Mouse (Mus musculus) brain, embryonic 14.5 days (tissue): ENCODE measurements around the gene Smchd1.

Experiments used
- CTCF ChIP-seq: fragments of 200-500 bp; IDR thresholded peaks from 2 replicates; pipeline ENCODE4 v1.5.1; 2012; ENCODE audit warnings: inconsistent platforms, mild to moderate bottlenecking, moderate library complexity, borderline replicate concordance; ENCODE audit not compliant: insufficient read depth, insufficient read length; ENCODE audit errors: extremely low read depth
- POLR2A ChIP-seq: fragments of 200-500 bp; IDR thresholded peaks from 2 replicates; pipeline ENCODE4 v1.6.1; 2012; ENCODE audit warnings: mild to moderate bottlenecking, inconsistent platforms, borderline replicate concordance; ENCODE audit not compliant: poor library complexity, insufficient read depth, insufficient read length, severe bottlenecking; ENCODE audit errors: extremely low read depth

DNA sequence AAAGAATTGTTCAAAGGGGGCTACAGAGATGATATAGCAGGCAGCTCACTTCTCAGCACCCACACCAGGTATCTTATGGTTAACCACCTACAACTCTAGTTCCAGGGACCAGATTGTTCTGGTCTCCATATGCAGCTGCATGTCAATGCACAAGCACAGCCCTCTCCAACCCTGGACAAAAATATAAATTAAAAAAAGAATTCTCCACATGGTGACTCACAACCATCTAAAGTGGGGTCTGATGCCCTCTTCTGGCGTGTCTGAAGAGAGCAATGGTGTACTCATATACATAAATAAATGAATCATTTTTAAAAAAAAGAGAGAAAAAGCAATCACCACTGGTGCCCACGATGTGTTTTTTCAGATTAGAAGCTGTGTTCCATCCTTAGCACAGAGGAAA is 30.4 kb downstream of the Smchd1 start:
- TF ChIP-seq CTCF (no peak), POLR2A (no peak)
